Mouse (Mus musculus) liver, embryonic 12.5 days (tissue): ENCODE measurements around the gene Gm21094. TPM values are rescaled to one million over a fixed set of nuclear protein-coding genes. Genes with fewer than 3 reads are reported as not detected.
"Not testable (repeated sequence)": the region's sequence is repeated elsewhere in the genome, so short reads cannot be mapped to it uniquely, and the experiment has no call there.

Experiments
- ATAC-seq: fragments of 200-750 bp; cut with Nextera tagmentation; 2 replicates; pipeline ENCODE4 v1.8.0; 2017; ENCODE audit warnings: moderate number of reproducible peaks, mild to moderate bottlenecking, moderate library complexity
- H3K27ac ChIP-seq: fragments of 300-500 bp; sonication (generic); 2 replicates; pipeline ENCODE4 v1.5.1; 2016; ENCODE audit warnings: mild to moderate bottlenecking
- H3K27me3 ChIP-seq: fragments of 300-500 bp; sonication (generic); replicated peaks from 2 replicates; pipeline ENCODE4 v1.6.1; 2016; ENCODE audit warnings: mild to moderate bottlenecking, moderate library complexity
- H3K36me3 ChIP-seq: fragments of 300-500 bp; sonication (generic); 2 replicates; pipeline ENCODE4 v1.6.1; 2016; ENCODE audit warnings: mild to moderate bottlenecking, moderate library complexity
- H3K4me1 ChIP-seq: fragments of 300-500 bp; sonication (generic); 2 replicates; pipeline ENCODE4 v1.6.1; 2016
- H3K4me2 ChIP-seq: fragments of 300-500 bp; sonication (generic); 2 replicates; pipeline ENCODE4 v1.6.1; 2016; ENCODE audit warnings: mild to moderate bottlenecking, moderate library complexity
- H3K4me3 ChIP-seq: fragments of 300-500 bp; sonication (generic); 2 replicates; pipeline ENCODE4 v1.5.1; 2016; ENCODE audit warnings: mild to moderate bottlenecking, moderate library complexity
- H3K9ac ChIP-seq: fragments of 300-500 bp; sonication (generic); 2 replicates; pipeline ENCODE4 v1.6.1; 2016; ENCODE audit warnings: mild to moderate bottlenecking, moderate library complexity
- H3K9me3 ChIP-seq: fragments of 300-500 bp; sonication (generic); replicated peaks from 2 replicates; pipeline ENCODE4 v1.6.1; 2016; ENCODE audit warnings: mild to moderate bottlenecking, moderate library complexity
- WGBS: fragments of 180-500 bp; shearing (Covaris S2); methylation state at CpG from one replicate; pipeline ENCODE4 v1.1.7; 2016; ENCODE audit not compliant: insufficient replicate concordance; 5-methylcytosine and 5-hydroxymethylcytosine counted together
- polyA plus RNA-seq: library from polyadenylated mRNA; unstranded; fragments of >200 nt; fragmentation: Nextera tagmentation; extraction: Ambion mirVana; gene quantifications from 2 replicates; pipeline ENCODE4 v1.2.1, GENCODE M21; 2016

Gene Gm21094
- not detected in 2 replicates for polyA plus RNA-seq

GRCm38 (mm10) chrY:32620343-32620742 lies at the start of gene Gm21094:
Gene Gm21094, minus strand, starts transcription at chrY:32620443.
- ATAC-seq, H3K27ac ChIP-seq, H3K9me3 ChIP-seq: not testable (repeated sequence)

More at GRCm38 (mm10) chrY:32620343-32620742, at the start of gene Gm21094:
- not testable (repeated sequence) for H3K9ac ChIP-seq, H3K4me3 ChIP-seq, H3K36me3 ChIP-seq, H3K27me3 ChIP-seq, H3K4me1 ChIP-seq, H3K4me2 ChIP-seq
- no CpG with 5 or more reads among the region's 8 CpGs for WGBS
